Mouse (Mus musculus) cerebral cortex, adult 2 months (tissue): ENCODE data around the gene 2010111I01Rik.

Source experiments
- WGBS: fragments of 180-500 bp; shearing (Covaris S2); methylation state at CpG from one replicate; pipeline ENCODE4 v1.1.7; 2018; 5-methylcytosine and 5-hydroxymethylcytosine counted together

Gene 2010111I01Rik

GRCm38 (mm10) chr13:63030023-63030422 lies 65.3 kb downstream of the 2010111I01Rik start:
- 72% methylated on average over 1 of the region's 1 CpGs for WGBS

GRCm38 (mm10) chr13:63031244-63031643 lies 66.6 kb downstream of the 2010111I01Rik start:
- 88% methylated on average over 1 of the region's 1 CpGs for WGBS

- WGBS: 47% methylated on average over 5 of the region's 5 CpGs
These were observed 67.7 kb downstream of the 2010111I01Rik start for GRCm38 (mm10) chr13:63032304-63032830.

- WGBS: 43% methylated on average over 8 of the region's 8 CpGs
These were observed 68.3 kb downstream of the 2010111I01Rik start for GRCm38 (mm10) chr13:63032958-63033357.

- 80% methylated on average over 2 of the region's 2 CpGs for WGBS
These were observed 68.7 kb downstream of the 2010111I01Rik start for GRCm38 (mm10) chr13:63033364-63033763.

- WGBS: 76% methylated on average over 4 of the region's 4 CpGs
These were observed 70.0 kb downstream of the 2010111I01Rik start for GRCm38 (mm10) chr13:63034666-63035065.

DNA sequence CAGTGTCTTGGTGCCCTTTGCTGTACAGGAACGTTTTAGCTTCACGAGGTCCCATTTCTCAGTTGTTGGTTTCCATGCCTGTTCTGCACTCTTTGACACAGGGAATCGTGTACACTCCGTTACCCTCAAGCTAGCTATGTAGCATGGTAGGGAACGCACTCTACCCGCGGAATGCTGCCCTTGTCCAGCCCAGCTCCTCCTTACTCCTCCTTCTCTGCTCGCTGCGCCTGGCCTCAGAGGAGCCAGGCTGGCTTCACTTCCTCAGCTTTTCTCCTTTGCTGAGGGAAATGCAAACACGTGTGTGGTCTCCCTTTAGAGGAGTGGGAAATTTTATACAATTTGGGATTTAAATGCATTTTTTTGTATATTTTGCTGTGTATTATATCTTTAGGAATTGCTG lies 73.2 kb downstream of the 2010111I01Rik start:
- 68% methylated on average over 10 of the region's 10 CpGs for WGBS

- WGBS: 88% methylated on average over 2 of the region's 2 CpGs
These were observed 73.7 kb downstream of the 2010111I01Rik start for GRCm38 (mm10) chr13:63038415-63038814.

GRCm38 (mm10) chr13:63038871-63039270 lies 74.2 kb downstream of the 2010111I01Rik start:
- WGBS: 66% methylated on average over 1 of the region's 1 CpGs

DNA sequence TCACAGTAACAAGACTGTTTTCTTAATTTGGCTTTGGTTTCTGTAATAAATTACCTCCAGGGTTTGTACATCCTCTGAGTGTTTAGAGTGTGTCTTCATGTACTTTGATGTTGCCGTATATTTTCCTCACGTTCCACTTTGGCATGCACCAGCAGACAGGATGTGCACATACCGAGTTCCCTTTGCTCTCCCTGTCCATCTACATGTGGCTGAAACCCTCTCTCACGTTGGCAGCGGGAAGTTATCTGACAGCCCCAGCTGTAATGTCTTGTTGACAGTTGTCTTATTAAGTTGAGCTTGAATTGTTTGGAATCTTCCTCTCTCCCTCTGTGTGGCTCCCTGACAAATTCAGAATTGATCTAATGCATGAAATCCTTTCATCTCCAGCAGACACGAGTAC lies 74.6 kb downstream of the 2010111I01Rik start:
- WGBS: 59% methylated on average over 6 of the region's 6 CpGs

GRCm38 (mm10) chr13:63039848-63040247 lies 75.2 kb downstream of the 2010111I01Rik start:
- WGBS: 78% methylated on average over 2 of the region's 2 CpGs

DNA sequence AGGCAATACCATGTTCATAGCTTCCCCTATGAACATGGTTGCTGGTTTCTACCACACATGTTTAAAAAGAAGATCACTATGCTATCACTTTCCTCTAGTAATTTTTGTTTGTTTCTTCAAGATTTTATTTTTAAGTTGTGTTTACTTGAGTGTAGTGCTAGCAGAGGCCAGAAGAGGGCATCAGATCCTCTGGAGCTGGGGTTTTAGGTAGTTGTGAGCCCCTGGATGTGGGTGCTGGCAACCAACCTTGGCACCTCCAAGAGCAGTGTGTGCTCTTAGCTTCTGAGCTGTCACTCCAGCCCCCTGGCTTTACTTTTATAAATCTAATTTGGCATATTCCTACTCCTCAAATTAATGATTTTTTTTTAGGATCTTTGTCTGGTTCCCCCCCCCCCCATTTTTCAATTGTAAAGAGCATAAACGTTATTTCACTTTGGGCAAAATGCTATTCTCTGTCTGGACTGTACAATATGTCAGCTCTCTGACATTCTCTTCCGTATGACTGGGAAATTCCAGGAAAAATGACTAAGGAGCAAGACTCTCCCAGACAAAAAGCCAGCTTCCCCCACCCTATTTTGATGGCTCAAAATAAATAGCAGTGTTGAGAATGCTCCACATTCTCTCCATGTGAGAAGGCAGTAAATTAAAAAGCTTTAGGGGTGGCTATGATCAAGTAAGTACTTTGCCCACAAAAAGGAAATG lies 81.0 kb downstream of the 2010111I01Rik start:
- WGBS: 56% methylated on average over 2 of the region's 2 CpGs

DNA sequence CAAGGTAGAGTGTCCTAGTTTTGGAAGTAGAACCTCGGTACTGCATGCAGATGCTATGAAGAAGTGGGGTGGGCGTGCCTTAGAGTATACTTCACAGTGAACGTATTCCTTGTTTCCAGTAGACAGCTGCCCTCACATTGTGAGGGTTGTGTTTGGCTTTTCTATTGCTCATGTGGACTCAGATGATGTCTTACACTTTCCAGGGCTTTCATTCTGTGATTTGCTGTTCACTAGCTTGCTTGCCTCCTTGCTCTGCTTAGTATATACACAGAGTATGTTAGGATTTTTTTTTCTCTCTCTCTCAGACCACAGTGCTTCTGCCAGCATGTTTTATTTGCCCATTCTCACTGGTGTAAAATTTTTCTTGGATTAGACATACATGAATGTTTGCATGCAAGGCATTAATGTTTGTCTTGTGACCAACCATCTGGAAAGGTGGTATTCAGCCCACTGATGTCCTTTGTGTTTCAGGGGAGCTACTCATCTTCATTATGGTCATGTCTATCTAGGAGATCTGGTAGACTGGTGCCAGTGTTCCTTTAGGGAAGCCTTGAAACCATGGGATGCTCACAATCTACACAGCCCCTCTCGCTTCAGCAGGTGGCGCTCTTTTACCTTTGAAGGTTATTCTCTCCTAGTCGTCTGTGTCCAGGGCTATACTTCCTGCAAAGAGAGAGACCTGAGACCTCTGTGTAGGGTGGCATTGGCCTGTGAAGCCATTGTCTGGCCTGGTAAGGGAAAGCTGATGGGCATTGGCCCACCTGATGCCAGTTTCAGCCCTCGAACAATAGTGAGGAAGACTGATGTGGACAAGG lies 81.7 kb downstream of the 2010111I01Rik start:
- 30% methylated on average over 7 of the region's 7 CpGs for WGBS

- WGBS: 91% methylated on average over 1 of the region's 1 CpGs
These were observed 99.0 kb downstream of the 2010111I01Rik start for GRCm38 (mm10) chr13:63063706-63064105.

DNA sequence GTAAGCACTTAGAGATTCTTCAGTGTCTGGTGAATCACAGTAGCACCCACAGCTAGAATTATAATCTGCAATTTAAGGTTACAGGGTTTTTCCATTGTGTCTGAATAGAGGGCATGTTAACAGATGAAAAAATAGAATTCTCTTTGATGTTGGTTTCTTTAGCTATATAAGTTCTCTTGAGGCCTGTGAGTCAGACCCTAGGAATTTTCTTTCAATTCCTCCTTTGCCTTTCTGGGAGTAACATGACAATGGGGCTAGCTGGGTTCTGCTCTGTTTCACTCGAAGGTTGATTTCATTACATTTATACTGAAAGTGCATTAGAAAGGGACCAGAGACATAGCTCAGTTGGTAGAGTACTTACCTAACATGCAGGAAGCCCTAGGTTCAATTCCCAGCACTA lies 101.9 kb downstream of the 2010111I01Rik start:
- WGBS: 53% methylated on average over 1 of the region's 1 CpGs

- WGBS: 90% methylated on average over 4 of the region's 4 CpGs
These were observed 103.9 kb downstream of the 2010111I01Rik start for GRCm38 (mm10) chr13:63068371-63069136.

DNA sequence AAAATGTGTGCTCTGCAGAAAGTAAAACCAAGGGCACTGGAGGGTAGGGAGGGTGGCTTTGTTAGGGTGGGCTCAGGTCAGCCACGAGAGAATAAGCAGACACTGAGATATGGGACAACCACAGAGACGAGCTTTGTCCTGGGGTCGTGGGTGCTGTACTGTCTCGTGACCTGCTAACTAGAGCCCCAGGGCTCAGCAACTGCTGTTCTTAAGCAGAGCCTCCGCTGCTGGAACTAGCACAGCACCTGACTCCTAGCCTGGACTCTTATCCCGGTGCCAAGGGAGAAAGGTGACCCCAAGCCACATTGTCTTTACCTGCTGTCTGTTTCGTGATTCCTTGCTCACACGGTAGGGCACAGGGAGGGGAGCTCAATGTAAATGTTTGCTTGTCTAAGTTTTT lies 107.2 kb downstream of the 2010111I01Rik start:
- 93% methylated on average over 8 of the region's 8 CpGs for WGBS

GRCm38 (mm10) chr13:63072376-63072775 lies 107.7 kb downstream of the 2010111I01Rik start:
- WGBS: 56% methylated on average over 3 of the region's 3 CpGs

DNA sequence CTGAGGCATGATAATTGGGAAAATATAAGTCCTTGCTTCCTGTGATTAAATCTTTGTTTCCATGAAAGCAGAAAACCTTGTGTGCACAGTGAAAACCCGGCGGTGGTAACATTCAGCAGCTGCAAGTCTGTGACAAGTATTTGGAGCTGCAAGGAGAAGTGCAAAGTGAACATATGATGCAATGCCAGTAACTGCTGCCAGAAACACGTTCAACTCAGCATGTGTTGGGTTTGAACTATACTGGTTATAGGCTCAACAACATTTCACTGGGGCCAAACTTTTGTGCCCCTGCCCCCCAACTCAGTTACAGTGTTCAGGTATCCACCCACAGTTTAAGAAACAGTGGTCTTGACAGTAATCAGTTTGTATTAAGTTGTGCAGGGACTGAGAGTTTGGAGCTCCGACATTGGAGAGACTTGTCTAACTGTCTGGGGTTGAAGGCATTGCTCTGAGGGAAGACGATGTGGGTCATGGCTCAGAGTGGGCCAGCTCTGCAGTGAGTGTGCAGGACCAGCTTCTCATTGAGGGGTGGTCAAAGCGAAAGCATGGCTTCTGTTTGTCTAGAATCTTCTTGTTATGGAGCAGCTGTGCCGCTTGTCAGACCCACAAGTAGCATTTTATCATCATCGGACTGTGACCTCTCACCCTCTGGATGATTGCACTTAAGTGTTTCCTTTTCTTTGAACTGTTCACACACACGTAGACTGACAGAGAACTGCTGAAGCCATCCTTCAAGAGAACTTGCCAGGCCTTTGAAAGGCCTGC lies 109.4 kb downstream of the 2010111I01Rik start:
- 66% methylated on average over 9 of the region's 9 CpGs for WGBS

DNA sequence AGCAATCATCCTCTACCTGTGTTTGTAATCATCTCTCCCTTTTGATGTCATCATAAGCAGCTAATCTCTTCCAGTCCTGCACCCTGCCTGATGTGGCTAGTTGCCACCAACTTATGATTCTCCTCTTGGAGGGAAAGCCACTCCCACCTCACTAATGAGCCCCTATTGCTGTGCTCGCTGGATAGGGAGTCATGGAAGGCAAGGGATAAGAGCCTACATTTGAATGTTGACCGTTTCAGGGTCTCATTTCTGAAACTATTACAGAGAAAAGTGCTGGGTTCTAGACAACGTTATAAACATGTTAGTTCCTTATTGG lies 109.9 kb downstream of the 2010111I01Rik start:
- WGBS: 83% methylated on average over 3 of the region's 3 CpGs

GRCm38 (mm10) chr13:63075331-63075855 lies 110.7 kb downstream of the 2010111I01Rik start:
- WGBS: 90% methylated on average over 2 of the region's 2 CpGs
